Mouse (Mus musculus) olfactory bulb, adult 2 months (tissue): ENCODE measurements around the gene Hmgcs1.

Experiments
- CTCF ChIP-seq: fragments of 200-500 bp; IDR thresholded peaks from 2 replicates; pipeline ENCODE4 v1.5.1; 2012; ENCODE audit warnings: low read depth, mild to moderate bottlenecking, low read length, moderate library complexity; ENCODE audit not compliant: insufficient read depth
- POLR2A ChIP-seq: fragments of 200-500 bp; IDR thresholded peaks from 2 replicates; pipeline ENCODE4 v1.6.1; 2012; ENCODE audit warnings: mild to moderate bottlenecking, low read depth, low read length, moderate library complexity; ENCODE audit not compliant: insufficient read depth

DNA sequence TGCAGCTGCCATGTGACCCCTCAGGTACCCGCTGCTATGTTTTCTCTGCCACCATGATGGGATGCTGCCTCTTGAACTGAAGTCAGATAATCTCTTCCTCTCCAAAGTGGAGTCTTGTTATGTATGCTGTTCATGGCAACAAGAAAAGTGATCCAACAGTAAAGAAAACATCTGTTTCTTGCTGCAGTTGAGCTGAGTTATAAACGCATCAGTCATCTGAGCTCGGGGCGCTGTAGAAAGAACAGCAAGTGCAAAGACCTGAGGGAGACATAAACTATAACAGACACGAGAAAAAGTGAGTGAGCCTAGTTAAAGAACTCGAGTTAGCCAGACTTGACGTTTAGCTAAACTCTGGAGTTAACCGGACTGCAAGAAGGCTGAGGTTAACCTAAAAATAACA is 11.4 kb upstream of the Hmgcs1 start:
- TF ChIP-seq CTCF (no peak), POLR2A (no peak)
